Mouse (Mus musculus): ENCODE data around the gene Zswim7.

The Zswim7 gene

GRCm38 (mm10) chr11:62280675-62281600 lies at the start of gene Zswim7, which contains the start of gene Ttc19:
Zswim7 (minus strand) TSS chr11:62281375.
Ttc19 (plus strand) TSS chr11:62281473.
- in situ Hi-C loops (cut with MseI, MboI): loop anchor here in 1 of 2 experiments (5.0 kb wide), 1 partner anchor 234 kb away; no protein-coding TSS in a partner anchor

- in situ Hi-C loops (cut with MseI, MboI): no loop called here
Observed at GRCm38 (mm10) chr11:62323659-62324058, 42.5 kb upstream of the Zswim7 start.

- in situ Hi-C loops (cut with MseI, MboI): no loop called here
Observed at GRCm38 (mm10) chr11:62320097-62320496, 38.9 kb upstream of the Zswim7 start.

GRCm38 (mm10) chr11:62317746-62318145 lies 36.6 kb upstream of the Zswim7 start:
- in situ Hi-C loops (cut with MseI, MboI): no loop called here

- in situ Hi-C loops (cut with MseI, MboI): no loop called here
Observed at GRCm38 (mm10) chr11:62314984-62315383, 33.8 kb upstream of the Zswim7 start.

- in situ Hi-C loops (cut with MseI, MboI): no loop called here
Observed at GRCm38 (mm10) chr11:62309296-62309695, 28.1 kb upstream of the Zswim7 start.

DNA sequence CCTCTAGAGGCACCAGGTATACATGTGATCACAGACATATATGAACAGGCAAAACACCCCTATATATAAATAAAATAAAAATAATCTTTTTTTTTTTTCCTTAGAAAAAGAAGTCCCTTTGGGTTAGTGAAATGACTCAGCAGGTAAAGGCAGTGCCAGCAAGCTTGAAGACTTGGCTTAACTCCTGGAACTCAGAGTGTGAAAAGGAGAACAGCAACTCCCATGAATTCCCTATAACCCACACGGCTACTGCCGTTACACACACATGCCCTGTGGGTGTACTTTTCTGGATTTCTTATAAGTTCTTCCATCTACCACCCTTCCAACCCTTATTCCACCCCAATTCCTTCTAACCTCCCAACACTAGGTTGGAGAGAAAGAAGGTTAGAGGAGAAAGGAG lies 24.7 kb upstream of the Zswim7 start:
- in situ Hi-C loops (cut with MseI, MboI): no loop called here

- in situ Hi-C loops (cut with MseI, MboI): no loop called here
Observed at GRCm38 (mm10) chr11:62298883-62299282, 17.7 kb upstream of the Zswim7 start.

GRCm38 (mm10) chr11:62294121-62294520 lies 12.9 kb upstream of the Zswim7 start:
- in situ Hi-C loops (cut with MseI, MboI): no loop called here

GRCm38 (mm10) chr11:62287700-62288099 lies 6.5 kb upstream of the Zswim7 start:
- in situ Hi-C loops (cut with MseI, MboI): no loop called here

DNA sequence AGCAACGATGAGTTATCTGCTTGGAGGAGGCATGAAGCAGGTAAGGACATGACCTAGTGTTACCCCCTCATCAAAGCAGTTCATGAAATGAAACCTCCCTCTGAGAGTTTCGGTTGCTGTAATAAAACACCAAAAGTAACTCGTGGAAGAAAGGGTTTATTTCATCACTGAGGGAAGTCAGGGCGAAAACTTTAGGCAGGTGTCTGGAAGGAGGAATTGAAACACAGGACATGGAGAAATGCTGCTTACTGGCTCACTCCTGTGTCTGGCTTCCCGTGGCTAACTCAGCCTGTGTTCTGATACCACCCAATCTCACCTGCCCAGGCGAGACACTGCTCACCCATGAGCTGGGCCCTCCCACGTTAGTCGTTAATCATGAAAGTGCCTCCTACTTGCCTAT lies 3.8 kb upstream of the Zswim7 start:
- in situ Hi-C loops (cut with MseI, MboI): no loop called here

DNA sequence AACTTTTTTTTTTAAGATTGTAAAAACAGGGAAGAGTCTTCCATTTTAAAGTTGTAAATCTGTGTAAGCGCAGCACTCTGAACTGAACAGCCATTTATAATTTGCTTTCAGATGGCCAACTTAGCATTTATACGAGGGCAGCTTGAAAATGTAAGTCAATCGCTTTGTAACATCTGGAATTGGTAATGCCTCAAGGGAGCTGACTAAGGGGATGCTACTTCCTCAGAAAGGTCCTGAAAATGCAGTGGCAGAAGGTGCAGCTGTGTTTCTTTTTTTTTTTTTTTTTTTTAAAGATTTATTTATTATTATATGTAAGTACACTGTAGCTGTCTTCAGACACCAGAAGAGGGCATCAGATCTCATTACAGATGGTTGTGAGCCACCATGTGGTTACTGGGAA lies 2.8 kb upstream of the Zswim7 start:
- in situ Hi-C loops (cut with MseI, MboI): loop anchor here in 1 of 2 experiments (5.0 kb wide), 1 partner anchor 237 kb away; no protein-coding TSS in a partner anchor

DNA sequence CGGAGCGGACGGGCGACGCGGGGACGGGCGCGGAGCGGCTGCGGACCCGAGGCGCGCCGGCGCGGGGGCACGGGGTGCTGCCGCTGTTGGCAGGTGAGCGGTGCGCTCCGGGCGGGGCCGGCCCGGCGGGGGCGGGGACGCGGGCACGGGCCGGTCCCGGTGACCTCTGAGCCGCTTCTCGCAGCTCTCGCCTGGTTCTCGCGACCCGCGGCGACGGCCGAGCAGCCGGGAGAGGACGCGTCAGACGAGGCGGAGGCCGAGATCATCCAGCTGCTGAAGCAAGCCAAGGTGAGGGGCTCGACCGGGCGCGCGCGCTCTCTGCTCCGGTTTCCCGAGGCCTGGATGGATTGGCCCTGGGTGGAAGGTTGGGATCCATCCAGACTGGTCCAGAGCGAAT lies 424 bp upstream of the Zswim7 start:
- in situ Hi-C loops (cut with MseI, MboI): loop anchor here in 1 of 2 experiments (5.0 kb wide), 1 partner anchor 234 kb away; no protein-coding TSS in a partner anchor

GRCm38 (mm10) chr11:62278027-62278426 lies 3.1 kb downstream of the Zswim7 start:
- in situ Hi-C loops (cut with MseI, MboI): loop anchor here (5.0 to 10.0 kb wide), 3 partner anchors 151 to 323 kb away; partner anchors contain the start of gene Specc1 (in 1 of the 2)

- in situ Hi-C loops (cut with MseI, MboI): loop anchor here (5.0 to 10.0 kb wide), 3 partner anchors 150 to 322 kb away; partner anchors contain the start of gene Specc1 (in 1 of the 2)
Observed at GRCm38 (mm10) chr11:62277086-62277485, 4.1 kb downstream of the Zswim7 start.

- in situ Hi-C loops (cut with MseI, MboI): loop anchor here (5.0 to 10.0 kb wide), 2 partner anchors 316 to 319 kb away; partner anchors contain the start of gene Specc1 (in 1 of the 2)
Observed at GRCm38 (mm10) chr11:62270851-62271250, 10.3 kb downstream of the Zswim7 start.

- in situ Hi-C loops (cut with MseI, MboI): no loop called here
Observed at GRCm38 (mm10) chr11:62269097-62269496, 12.1 kb downstream of the Zswim7 start.

DNA sequence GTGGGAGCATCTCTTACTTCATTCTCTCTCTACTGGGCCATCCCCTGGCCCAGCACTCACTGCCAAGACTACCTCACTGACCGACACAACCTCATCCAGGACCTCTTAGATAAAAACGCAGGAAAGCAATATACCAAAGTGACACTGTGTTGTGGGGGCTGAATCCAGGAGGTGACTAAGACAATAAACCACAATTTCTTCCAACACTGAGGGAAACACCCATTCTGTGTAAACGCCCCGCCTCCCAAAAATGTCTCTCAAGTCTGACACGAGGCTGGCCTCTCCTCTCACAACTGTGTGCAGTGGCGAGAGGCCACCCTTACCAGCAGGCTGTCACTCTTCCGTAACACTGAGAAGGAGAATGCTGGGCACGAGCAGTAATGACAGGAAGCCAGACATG lies 12.8 kb downstream of the Zswim7 start:
- in situ Hi-C loops (cut with MseI, MboI): no loop called here

- in situ Hi-C loops (cut with MseI, MboI): no loop called here
Observed at GRCm38 (mm10) chr11:62266466-62267214, 14.5 kb downstream of the Zswim7 start.

GRCm38 (mm10) chr11:62265642-62266041 lies 15.5 kb downstream of the Zswim7 start:
- in situ Hi-C loops (cut with MseI, MboI): no loop called here

DNA sequence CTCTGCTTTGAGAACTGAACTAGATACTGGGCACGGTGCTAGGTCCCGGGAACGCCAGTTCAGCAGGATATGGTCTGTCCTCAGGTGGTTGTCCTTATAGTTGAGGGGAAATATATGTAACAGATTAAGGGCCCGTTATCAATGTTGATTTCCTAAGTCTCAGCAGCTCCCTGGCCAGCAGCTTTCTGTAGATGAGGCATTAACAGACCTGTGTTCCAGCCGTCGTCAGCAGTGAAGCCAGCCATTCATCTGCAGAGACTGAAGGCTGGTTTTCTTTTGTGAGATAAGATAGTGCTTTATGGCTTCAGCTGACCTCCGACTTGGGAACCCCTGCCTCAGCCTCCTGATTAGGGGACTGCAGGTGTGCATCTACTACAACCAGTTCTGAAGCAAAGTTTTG lies 17.2 kb downstream of the Zswim7 start:
- in situ Hi-C loops (cut with MseI, MboI): no loop called here

- in situ Hi-C loops (cut with MseI, MboI): no loop called here
Observed at GRCm38 (mm10) chr11:62263599-62263998, 17.6 kb downstream of the Zswim7 start.

All from mouse trophoblast stem cell (cell line).